Mouse (Mus musculus): ENCODE results near the gene Ankrd33b. TPM values are rescaled to one million over a fixed set of nuclear protein-coding genes. Genes with fewer than 3 reads are reported as not detected.

Ankrd33b gene
- total and polyA plus RNA-seq, 3 experiments: 50.0 to 69.6 (median 60.3) TPM

DNA sequence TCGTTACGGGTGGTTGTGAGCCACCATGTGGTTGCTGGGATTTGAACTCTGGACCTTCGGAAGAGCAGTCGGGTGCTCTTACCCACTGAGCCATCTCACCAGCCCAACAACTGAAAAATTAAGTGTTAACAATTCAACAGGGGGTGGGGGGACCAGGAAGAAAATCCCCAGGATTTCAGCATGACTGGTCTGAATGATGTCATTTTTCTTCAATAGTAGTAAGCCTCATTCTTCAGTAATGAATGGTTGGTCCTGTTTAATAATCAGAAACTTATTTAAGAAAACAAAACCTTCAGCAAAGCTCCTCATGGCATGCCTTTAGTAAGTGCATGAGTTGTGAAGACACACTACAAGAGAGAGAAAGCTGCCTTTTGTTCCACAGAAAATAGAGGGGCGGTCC is 32.7 kb downstream of the Ankrd33b start:
- peaks cover 51 to 96% of the 10 kb centered on the region in 2 experiments for H3K4me1 ChIP-seq (ENCODE audit: control insufficient read depth in 1 of 2, insufficient read depth in 2 of 2)
- H3K4me2 ChIP-seq (ENCODE audit: insufficient read depth, low read depth, poor library complexity, severe bottlenecking): no peak overlapping the region
- H3K4me3 ChIP-seq (replicated peaks in 1 of 3; ENCODE audit: low read depth in 2 of 3, low read length in 2 of 3, poor library complexity in 1 of 3): no peak overlapping the region
- H3K9me3 ChIP-seq (replicated peaks; ENCODE audit: low read length): peaks cover 9% of the 10 kb centered on the region
- H3K27ac ChIP-seq (ENCODE audit: insufficient read depth, low read depth): peak overlapping the region; percentile 99
- TF ChIP-seq MXI1 (IDR thresholded peaks at IDR 0.05; ENCODE audit: low read depth, low read length) (no peak), MYC (IDR thresholded peaks at IDR 0.05; ENCODE audit: low read depth, low read length) (no peak), GABPA (IDR thresholded peaks at IDR 0.05; ENCODE audit: insufficient replicate concordance, low read depth, low read length) (no peak), JUN (IDR thresholded peaks at IDR 0.05; ENCODE audit: insufficient read depth, low read depth, low read length) (peak; percentile 83), MEF2A (IDR thresholded peaks at IDR 0.05; ENCODE audit: borderline replicate concordance, low read depth, low read length) (peak; percentile 75; the same call in 1 of the 2 replicates), TBP (conservative IDR thresholded peaks at IDR 0.05; ENCODE audit: low read depth, low read length) (0 out of 2 replicates have a peak, but pooled peaks have one; percentile 60), ETS1 (conservative IDR thresholded peaks at IDR 0.05; ENCODE audit: low read depth, low read length) (peak; percentile 39; the same call in 1 of the 2 replicates), EP300 (IDR thresholded peaks at IDR 0.05; ENCODE audit: low read length) (0 out of 2 replicates have a peak, but pooled peaks have one; percentile 27)
- peaks cover 81% of the 10 kb centered on the region for H3K79me2 ChIP-seq (replicated peaks; ENCODE audit: control insufficient read depth, extremely low read depth, insufficient read depth, poor library complexity, severe bottlenecking)
- DNase-seq (ENCODE audit: extremely low read depth): peak; percentile 48
- dilution Hi-C loops (cut with MboI; ENCODE audit: extremely low pct_ligation_motif_present, extremely low pct_unique_long_range_greater_than_20kb, low sequenced_read_pairs) (no loop called here), in situ Hi-C loops (cut with MboI; ENCODE audit: low pct_ligation_motif_present, low pct_unique_long_range_greater_than_20kb, low sequenced_read_pairs) (no loop called here)
- H3K36me3 ChIP-seq (replicated peaks in 1 of 2; ENCODE audit: control insufficient read depth in 1 of 2, insufficient read depth in 1 of 2, low read length in 1 of 2): peaks cover 5 to 56% of the 10 kb centered on the region in 2 experiments
- H3K27me3 ChIP-seq (replicated peaks): no peaks in the 10 kb centered on the region
- no peak overlapping the region for H3K9ac ChIP-seq (ENCODE audit: insufficient read depth, low read depth)

DNA sequence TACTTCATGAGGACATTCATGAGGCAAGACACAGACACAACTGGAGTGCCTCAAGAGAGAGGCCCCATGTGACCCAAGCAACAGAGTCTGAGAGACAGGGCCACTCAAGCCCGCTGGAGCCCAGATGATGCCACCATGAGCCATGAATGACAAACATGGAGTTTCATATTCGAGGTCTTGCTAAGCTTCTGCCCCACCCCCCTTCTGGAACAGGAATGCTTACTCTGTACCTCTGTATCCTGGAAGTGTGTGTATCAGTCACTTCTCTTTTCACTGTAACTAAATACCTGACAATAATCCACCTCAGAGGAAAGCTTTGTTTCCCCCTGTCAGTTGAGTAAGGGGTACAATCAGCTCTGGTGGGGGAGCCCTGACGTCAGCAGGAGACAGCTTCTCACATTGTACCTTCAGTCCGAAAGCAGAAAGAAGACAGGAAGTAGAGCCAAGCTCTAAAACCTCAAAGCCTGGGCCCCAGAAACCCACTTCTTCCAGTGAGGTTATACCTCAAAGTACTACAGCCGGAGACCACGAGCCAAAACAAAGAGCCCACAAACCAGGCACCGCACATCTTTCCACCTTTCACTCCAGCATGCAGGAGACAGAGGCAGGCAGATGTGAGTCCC is 34.9 kb downstream of the Ankrd33b start:
- H3K9ac ChIP-seq (ENCODE audit: insufficient read depth, low read depth): peak overlapping the region; percentile 28
- in situ Hi-C loops (cut with MboI; ENCODE audit: low pct_ligation_motif_present, low pct_unique_long_range_greater_than_20kb, low sequenced_read_pairs) (no loop called here), dilution Hi-C loops (cut with MboI; ENCODE audit: extremely low pct_ligation_motif_present, extremely low pct_unique_long_range_greater_than_20kb, low sequenced_read_pairs) (no loop called here)
- H3K79me2 ChIP-seq (replicated peaks; ENCODE audit: control insufficient read depth, extremely low read depth, insufficient read depth, poor library complexity, severe bottlenecking): peaks cover 84% of the 10 kb centered on the region
- H3K4me3 ChIP-seq (replicated peaks in 1 of 3; ENCODE audit: low read depth in 2 of 3, low read length in 2 of 3, poor library complexity in 1 of 3): no peak overlapping the region
- H3K4me1 ChIP-seq (ENCODE audit: control insufficient read depth in 1 of 2, insufficient read depth in 2 of 2): peaks cover 56 to 97% of the 10 kb centered on the region in 2 experiments
- H3K36me3 ChIP-seq (replicated peaks in 1 of 2; ENCODE audit: control insufficient read depth in 1 of 2, insufficient read depth in 1 of 2, low read length in 1 of 2): peaks cover 10 to 71% of the 10 kb centered on the region in 2 experiments
- H3K27ac ChIP-seq (ENCODE audit: insufficient read depth, low read depth): peak overlapping the region; percentile 63
- DNase-seq (ENCODE audit: extremely low read depth): peak; percentile 53
- H3K9me3 ChIP-seq (replicated peaks; ENCODE audit: low read length): peaks cover 9% of the 10 kb centered on the region
- peak overlapping the region; percentile 42 for H3K4me2 ChIP-seq (ENCODE audit: insufficient read depth, low read depth, poor library complexity, severe bottlenecking)
- no peaks in the 10 kb centered on the region for H3K27me3 ChIP-seq (replicated peaks)
- no peak for TF ChIP-seq SMC3 (IDR thresholded peaks at IDR 0.05; ENCODE audit: low read depth, low read length)
- peak; percentile 61; the same call in 1 of the 2 replicates for TF ChIP-seq MAFK (IDR thresholded peaks at IDR 0.05; ENCODE audit: insufficient replicate concordance, low read length)
- no peak for TF ChIP-seq RAD21 (IDR thresholded peaks at IDR 0.05; ENCODE audit: low read depth, low read length)
- TF ChIP-seq JUN (IDR thresholded peaks at IDR 0.05; ENCODE audit: insufficient read depth, low read depth, low read length): peak; percentile 11; the same call in 1 of the 2 replicates
- no peak for TF ChIP-seq ZNF384 (IDR thresholded peaks at IDR 0.05; ENCODE audit: low read depth, low read length)
- no peak for TF ChIP-seq KAT2A (IDR thresholded peaks at IDR 0.05; ENCODE audit: insufficient replicate concordance, low read length)
- TF ChIP-seq SIN3A (IDR thresholded peaks at IDR 0.05; ENCODE audit: low read length): peak; percentile 80
- TF ChIP-seq MXI1 (IDR thresholded peaks at IDR 0.05; ENCODE audit: low read depth, low read length): peak; percentile 62; the same call in 1 of the 2 replicates
- peak; percentile 67; the same call in 1 of the 2 replicates for TF ChIP-seq RCOR1 (conservative IDR thresholded peaks at IDR 0.05; ENCODE audit: low read depth, low read length)
- peak; percentile 52 for TF ChIP-seq CHD2 (IDR thresholded peaks at IDR 0.05; ENCODE audit: low read length)
- no peak for TF ChIP-seq CTCF (conservative IDR thresholded peaks at IDR 0.05 in 1 of 2, IDR thresholded peaks at IDR 0.05 in 1 of 2; ENCODE audit: low read depth in 2 of 2, low read length in 2 of 2)
- no peak for TF ChIP-seq UBTF (IDR thresholded peaks at IDR 0.05; ENCODE audit: low read depth, low read length)
- no peak for TF ChIP-seq PAX5 (IDR thresholded peaks at IDR 0.05; ENCODE audit: low read length)
- peak; percentile 58 for TF ChIP-seq TCF12 (IDR thresholded peaks at IDR 0.05; ENCODE audit: low read depth, low read length)
- 0 out of 2 replicates have a peak, but pooled peaks have one; percentile 13 for TF ChIP-seq NRF1 (IDR thresholded peaks at IDR 0.05; ENCODE audit: low read depth, low read length)
- TF ChIP-seq POLR2A (IDR thresholded peaks at IDR 0.05; ENCODE audit: low read depth, low read length): no peak
- no peak for TF ChIP-seq GABPA (IDR thresholded peaks at IDR 0.05; ENCODE audit: insufficient replicate concordance, low read depth, low read length)
- TF ChIP-seq BHLHE40 (IDR thresholded peaks at IDR 0.05; ENCODE audit: low read depth, low read length): peak; percentile 58; the same call in 1 of the 2 replicates
- TF ChIP-seq USF2 (conservative IDR thresholded peaks at IDR 0.05; ENCODE audit: low read depth, low read length): peak; percentile 30
- TF ChIP-seq MAZ (IDR thresholded peaks at IDR 0.05; ENCODE audit: low read depth, low read length): 0 out of 2 replicates have a peak, but pooled peaks have one; percentile 24
- TF ChIP-seq POLR2AphosphoS2 (IDR thresholded peaks at IDR 0.05; ENCODE audit: low read depth, low read length): no peak
- TF ChIP-seq ZMIZ1 (IDR thresholded peaks at IDR 0.05; ENCODE audit: low read depth, low read length): no peak
- TF ChIP-seq NELFE (IDR thresholded peaks at IDR 0.05; ENCODE audit: low read depth, low read length): 0 out of 2 replicates have a peak, but pooled peaks have one; percentile 13
- no peak for TF ChIP-seq HCFC1 (IDR thresholded peaks at IDR 0.05; ENCODE audit: low read depth, low read length)
- TF ChIP-seq ZKSCAN1 (IDR thresholded peaks at IDR 0.05; ENCODE audit: borderline replicate concordance, low read depth, low read length): no peak
- TF ChIP-seq ZC3H11A (IDR thresholded peaks at IDR 0.05; ENCODE audit: low read depth, low read length): no peak
